ENCODE assay signal across 19 mouse cellular contexts in the genomic region with DNA sequence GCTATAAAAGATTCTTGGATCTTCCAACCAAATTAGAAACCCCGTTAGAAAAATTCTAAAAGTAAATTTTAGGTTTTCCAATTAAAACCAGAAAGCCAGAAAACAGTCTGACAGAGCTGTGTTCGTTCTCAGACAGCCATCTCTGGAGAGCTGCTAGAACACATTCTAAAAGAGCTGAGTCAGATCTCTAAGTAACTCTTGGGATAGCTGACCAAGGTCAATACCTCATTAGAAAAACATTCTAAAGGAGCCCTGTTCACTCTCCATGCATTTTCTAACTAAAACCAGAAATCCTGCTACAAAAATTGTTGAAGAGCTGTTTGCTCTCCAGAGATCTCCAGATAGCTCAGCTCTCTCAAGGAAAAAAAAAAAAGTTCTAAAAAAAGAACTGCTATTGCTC.
"Had no signal": no experiment of that assay in that cellular context is flagged by ENCODE, and none has a peak within 500 bp of the region (broad histone marks: within the 10 kb centered on the region; RNA-seq: fewer than 3 reads in every experiment).

No protein-coding gene starts in this region.

- H3K4me2 ChIP-seq: lung, embryonic 14.5 days; midbrain, embryonic 12.5 days; neural tube, embryonic 13.5 days; neural tube, embryonic 15.5 days had no signal

- ATAC-seq: midbrain, embryonic 16.5 days had no signal

- H3K9me3 ChIP-seq: midbrain, embryonic 10.5 days; midbrain, embryonic 12.5 days; neural tube, embryonic 13.5 days; neural tube, embryonic 15.5 days had no signal

- H3K9ac ChIP-seq: lung, embryonic 14.5 days; midbrain, embryonic 12.5 days; neural tube, embryonic 13.5 days; neural tube, embryonic 15.5 days had no signal

- H3K4me3 ChIP-seq: midbrain, embryonic 10.5 days; midbrain, embryonic 12.5 days; myocyte; neural tube, embryonic 13.5 days; neural tube, embryonic 15.5 days had no signal

- H3K27ac ChIP-seq: midbrain, embryonic 10.5 days; midbrain, embryonic 12.5 days; neural tube, embryonic 13.5 days; neural tube, embryonic 15.5 days had no signal

- DNase-seq: lung, adult 18-20 months; lung, embryonic 14.5 days; lung, postnatal 14 days; lung, postnatal 4 days; midbrain, embryonic 14.5 days; retina, postnatal 1 day; right cerebral cortex, adult 18-20 months; right cerebral cortex, postnatal 25 days; right cerebral cortex, postnatal 4 days; spleen, adult 18-20 months; thymus, adult 2 months; thymus, postnatal 25 days; thymus, postnatal 4 days had no signal

- H3K4me1 ChIP-seq: midbrain, embryonic 10.5 days; midbrain, embryonic 12.5 days; neural tube, embryonic 13.5 days; neural tube, embryonic 15.5 days had no signal

- H3K36me3 ChIP-seq: midbrain, embryonic 10.5 days; midbrain, embryonic 12.5 days; neural tube, embryonic 13.5 days; neural tube, embryonic 15.5 days had no signal

- H3K27me3 ChIP-seq: midbrain, embryonic 12.5 days; neural tube, embryonic 15.5 days had no signal
